Mouse (Mus musculus) olfactory bulb, adult 2 months (tissue): ENCODE data around the gene Camk2n1.

ENCODE experiments used
- CTCF ChIP-seq: fragments of 200-500 bp; IDR thresholded peaks from 2 replicates; pipeline ENCODE4 v1.5.1; 2012; ENCODE audit warnings: low read depth, mild to moderate bottlenecking, low read length, moderate library complexity; ENCODE audit not compliant: insufficient read depth
- POLR2A ChIP-seq: fragments of 200-500 bp; IDR thresholded peaks from 2 replicates; pipeline ENCODE4 v1.6.1; 2012; ENCODE audit warnings: mild to moderate bottlenecking, low read depth, low read length, moderate library complexity; ENCODE audit not compliant: insufficient read depth

DNA sequence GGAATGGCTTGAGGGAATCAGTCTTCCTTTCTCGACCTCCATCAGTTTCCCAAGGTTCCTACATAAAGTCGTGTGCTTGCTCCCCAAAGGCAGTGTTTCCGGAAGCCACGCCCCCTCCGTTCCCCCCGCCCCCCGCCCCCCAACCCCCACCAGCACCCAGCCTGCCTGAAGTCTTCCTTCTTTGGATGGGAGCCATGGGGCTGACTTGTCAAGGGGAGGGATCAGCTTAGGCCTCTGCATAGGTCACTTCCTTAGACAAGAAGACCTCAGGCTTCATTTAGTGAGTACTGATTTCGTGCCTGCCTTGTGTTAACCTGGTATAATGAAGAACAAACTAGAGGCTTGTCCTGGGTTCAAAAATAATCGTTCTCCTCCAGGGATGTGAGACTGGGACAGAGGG, 6.8 kb downstream of the Camk2n1 start:
- no peak for TF ChIP-seq CTCF
- TF ChIP-seq POLR2A = no peak
